Mouse (Mus musculus): ENCODE measurements around the gene Mylip.
A peak's percentile ranks its signal among the peaks of the same experiment; 100 is the strongest.

Gene Mylip

DNA sequence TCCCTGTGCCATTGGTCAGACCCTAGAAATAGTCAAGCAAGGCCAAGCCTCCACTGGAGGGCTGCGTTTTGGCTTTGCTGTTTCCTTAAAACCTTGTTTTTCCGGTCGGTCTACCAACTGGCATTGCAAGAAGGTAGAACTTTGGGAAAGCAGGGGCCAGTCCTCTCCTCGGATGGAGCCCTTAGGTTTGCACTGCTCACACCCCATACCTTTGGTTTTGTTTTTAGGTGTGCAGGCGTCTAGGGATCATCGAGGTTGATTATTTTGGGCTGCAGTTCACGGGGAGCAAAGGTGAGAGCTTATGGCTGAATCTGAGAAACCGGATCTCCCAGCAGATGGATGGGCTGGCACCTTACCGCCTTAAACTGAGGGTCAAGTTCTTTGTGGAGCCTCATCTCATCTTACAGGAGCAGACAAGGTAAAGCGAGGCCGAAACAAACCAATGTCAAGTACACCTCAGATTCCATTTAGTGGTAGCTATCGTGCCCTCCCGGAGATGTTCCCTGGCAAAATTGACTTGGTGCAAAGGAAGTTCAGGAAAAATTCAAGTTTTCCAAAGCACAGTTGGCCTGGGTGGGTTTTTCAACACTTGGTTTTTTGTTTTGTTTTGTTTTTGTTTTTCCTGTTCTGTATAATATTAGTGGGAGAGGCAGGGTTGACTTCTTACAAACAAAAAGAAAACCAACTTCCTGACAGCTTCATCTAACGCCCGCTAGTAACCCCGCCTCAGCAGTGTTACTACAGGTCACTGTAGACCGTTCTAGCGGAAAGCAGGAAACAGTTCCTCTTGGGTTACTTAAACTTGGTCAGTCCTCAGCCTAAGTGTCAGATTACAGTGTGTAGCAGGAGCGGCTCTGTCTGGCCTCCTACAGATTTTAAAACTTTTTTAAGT is 1.7 kb downstream of the Mylip start:
- DNase-seq (ENCODE audit: low spot score in 2 of 2) = no peak

DNA sequence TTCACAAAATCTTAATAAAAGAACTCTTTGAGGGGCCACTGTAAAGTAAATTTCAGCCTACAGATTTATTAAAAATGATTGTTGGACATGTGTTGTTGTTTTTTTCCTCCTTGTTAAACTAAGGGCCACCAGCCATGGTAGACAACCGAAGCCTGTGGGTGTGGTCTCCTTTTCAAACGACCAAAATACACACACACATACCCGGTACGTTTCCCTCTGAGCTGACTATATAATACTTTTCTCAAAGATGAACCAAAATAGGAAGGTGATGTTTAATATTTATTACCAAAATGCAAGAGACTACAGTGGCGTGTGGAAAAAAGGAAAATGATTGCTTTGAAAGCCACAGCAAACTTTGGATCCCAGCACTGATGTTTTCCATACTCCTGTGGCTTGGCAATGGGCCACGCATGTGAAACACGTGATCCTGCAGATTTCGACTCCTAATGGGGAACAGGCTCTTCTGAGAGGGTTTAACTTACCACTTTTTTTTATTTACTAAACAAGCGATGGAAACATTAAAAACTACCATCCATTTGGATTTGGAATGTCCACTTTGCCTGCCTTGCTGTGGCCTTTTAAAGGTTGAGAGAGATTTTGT is 2.4 kb downstream of the Mylip start:
- DNase-seq (ENCODE audit: low spot score in 2 of 2) = no peak

DNA sequence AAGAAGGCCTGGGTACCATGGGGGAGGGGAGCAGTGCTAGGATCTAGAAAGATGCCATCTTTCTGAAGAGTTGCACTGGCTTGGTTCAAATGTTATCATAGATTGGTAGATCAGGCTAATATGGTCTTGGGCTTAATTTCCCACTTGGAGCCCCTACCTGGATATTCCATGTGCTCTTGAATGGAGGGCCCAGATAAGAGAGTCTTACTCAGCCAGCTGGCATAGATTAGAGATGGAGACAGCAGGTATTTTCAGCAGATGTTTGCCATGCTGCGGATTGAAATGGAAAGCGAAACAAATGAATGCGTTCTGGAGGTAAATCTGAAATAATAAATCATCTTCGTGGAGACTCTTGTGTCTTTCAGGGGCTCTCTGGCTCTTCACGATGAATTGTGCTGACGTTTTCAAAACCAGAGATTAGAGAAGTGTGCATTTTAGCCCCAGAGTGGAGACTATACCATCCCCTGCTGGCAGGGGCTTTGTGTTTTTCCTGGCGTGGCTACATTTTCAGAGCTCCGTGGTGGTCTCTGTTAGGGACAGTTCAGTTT is 4.8 kb downstream of the Mylip start:
- DNase-seq (ENCODE audit: low spot score in 2 of 2) = no peak

DNA sequence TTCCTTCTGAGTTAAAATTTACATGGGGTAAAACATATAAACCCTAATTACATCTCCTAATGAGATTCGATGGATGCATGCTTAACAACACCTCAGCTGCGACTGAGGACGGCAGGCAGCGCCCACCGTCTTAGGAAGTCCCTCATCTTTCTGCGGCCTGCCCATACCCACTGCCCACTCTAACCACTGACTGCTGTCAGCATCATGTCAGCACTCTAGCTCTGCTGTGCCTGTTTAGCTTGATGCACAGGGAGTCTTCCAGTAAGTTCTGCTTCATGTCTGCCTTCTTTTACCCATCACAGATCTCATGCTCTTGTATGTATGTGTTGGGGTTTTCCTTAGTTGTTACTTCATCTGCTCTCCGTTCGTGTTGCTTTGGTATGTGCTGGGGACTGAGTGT is 7.2 kb downstream of the Mylip start:
- no peak for DNase-seq (ENCODE audit: low spot score in 2 of 2)

DNA sequence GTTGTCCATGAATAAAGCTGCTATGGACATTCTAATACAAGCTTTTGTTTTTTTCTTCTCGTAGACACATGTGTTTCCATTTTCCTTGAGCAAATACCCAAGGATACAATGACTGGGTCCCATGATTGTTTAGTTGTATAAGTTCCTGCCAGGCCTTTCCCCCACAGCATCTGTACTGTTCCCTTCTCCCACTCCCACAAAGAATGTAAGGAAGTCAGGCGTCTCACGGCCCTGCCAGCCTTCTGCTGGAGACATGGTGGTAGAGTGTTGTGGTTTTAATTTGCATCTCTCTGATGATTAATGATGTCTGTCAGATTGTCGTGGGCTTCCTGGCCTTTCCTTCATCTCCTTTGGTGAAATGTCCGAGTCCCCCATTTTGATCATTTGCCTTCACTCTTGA is 7.7 kb downstream of the Mylip start:
- DNase-seq (ENCODE audit: low spot score in 2 of 2) = no peak

DNA sequence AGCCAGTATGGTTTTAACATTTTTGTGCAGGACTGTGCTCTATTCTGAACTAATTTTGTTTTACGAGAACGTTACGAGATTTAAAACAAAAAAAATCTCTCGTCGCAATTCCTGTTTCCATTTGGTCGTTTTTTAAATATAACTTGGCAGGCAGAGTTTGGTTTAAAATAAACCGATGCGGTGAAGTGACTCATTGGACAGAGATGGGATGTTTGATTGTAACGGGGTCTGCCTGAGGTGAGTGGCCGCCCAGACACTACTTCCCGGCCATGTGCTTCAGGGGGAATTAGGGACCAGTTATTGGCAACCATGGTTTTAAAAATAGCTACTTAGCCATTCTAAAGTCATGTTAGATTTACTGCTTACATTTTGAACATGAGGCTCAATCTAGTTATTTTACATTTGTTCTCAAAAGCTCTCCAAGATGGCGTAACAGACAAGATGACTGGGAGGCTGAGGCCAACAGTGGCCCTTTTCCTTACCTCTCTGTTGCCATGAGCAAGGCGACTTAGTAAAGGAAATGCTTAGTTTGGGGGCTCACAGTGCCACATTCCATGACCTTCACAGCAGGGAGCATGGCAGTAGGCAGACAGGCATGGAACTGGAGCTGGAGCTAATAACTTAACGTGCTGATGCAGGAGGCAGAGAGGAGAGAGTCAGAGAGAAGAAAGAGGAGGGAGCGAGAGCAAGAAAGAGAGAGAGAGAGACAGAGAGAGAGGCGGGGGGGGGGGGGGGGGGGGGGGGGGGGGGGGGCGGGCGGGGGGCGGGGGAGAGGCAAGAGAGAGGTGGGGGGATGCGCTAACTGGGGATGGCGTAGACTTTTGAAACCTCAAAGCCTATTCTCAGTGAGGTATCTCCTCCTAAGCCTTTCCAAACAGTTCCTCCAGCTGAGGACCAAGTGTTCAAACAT is 8.6 kb downstream of the Mylip start:
- no peak for DNase-seq (ENCODE audit: low spot score in 2 of 2)

DNA sequence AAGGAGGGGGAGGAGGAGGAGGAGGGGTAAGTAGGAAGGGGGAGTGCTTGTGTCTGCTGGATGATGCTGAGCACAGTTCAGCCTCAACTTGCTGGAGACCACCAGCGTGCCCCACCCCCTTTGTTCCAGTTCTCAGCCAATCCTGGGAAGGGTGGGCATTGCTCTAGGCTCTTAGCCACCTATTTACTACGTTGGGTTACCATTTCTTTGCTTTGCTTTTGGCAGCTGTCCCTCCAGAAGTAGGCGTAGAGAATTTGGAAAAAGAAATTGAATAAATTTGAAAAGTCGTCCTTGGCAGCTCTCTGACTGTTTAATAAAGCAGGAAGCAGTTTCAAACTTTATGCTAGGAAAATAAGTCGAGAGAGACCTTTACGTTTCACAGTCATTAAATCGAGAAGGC is 11.2 kb downstream of the Mylip start:
- DNase-seq (ENCODE audit: low spot score in 2 of 2) = peak in 1 of 2 experiments; percentile 60

DNA sequence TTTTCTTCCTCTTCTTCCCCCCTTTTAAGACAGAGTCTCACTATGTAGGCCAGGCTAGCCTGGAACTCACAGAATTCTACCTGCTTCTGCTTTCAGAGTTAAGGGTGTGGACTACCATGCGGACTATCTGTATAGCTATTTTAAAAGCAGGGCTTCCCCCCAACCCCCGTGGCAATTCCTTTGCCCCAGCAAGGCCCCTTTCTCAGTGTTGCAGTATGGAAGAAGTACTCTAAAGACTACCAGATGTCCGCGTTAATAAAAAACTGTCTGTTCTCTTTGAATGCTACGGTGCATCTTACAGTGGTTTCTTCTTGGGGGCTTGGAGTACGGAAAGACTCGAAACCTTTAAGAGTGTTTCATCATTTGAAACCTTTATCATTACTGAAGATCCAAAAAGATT is 12.3 kb downstream of the Mylip start:
- no peak for DNase-seq (ENCODE audit: low spot score in 2 of 2)

DNA sequence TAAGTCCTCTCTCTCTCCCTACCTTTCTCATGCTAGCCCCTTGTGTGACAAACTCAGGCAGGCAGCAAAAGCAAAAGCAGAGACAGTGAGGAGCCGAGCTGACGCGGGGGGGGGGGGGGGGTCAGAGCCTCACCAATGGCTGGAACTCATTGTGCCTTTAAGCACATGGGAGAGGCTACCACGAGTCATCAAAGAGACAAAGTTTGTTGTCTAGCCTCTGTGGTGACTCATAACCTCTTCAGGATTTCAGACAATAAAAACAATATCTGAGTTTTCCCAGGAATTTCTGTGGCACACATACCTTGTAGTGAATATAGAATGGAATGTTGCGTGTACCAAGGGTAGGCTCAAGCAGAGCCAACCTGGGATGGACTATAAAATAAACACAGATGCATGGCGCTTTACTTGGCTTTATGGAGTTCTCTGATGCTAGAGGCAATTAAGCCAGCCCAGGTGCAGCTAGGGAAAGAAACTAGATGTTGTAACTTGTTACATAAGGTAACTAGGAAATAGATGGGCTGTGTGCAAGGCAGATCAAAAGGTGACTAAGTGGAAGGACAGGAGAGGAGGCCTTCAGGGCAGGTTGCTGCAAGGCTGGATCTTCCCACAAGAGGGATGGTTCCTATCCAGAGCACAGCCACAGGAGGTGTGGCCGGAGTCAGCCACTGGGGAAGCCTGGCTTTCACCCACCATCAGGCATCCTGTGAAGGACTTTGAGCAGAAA is 12.9 kb downstream of the Mylip start:
- no peak for DNase-seq (ENCODE audit: low spot score in 2 of 2)

DNA sequence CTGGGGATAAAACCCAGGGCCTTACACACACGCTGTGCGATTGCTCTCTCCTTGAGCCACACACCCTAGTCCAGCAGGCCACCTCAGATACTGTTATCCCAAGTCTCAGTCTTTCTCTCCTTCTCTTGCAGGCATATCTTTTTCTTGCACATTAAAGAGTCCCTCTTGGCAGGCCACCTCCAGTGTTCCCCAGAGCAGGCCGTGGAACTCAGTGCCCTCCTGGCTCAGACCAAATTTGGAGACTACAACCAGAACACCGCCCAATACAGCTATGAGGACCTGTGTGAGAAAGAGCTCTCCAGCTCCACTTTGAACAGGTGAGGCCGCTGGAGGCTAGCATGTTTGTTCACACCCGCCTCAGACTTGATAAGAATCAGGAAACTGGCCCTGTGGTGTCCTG is 14.7 kb downstream of the Mylip start:
- no peak for DNase-seq (ENCODE audit: low spot score in 2 of 2)

DNA sequence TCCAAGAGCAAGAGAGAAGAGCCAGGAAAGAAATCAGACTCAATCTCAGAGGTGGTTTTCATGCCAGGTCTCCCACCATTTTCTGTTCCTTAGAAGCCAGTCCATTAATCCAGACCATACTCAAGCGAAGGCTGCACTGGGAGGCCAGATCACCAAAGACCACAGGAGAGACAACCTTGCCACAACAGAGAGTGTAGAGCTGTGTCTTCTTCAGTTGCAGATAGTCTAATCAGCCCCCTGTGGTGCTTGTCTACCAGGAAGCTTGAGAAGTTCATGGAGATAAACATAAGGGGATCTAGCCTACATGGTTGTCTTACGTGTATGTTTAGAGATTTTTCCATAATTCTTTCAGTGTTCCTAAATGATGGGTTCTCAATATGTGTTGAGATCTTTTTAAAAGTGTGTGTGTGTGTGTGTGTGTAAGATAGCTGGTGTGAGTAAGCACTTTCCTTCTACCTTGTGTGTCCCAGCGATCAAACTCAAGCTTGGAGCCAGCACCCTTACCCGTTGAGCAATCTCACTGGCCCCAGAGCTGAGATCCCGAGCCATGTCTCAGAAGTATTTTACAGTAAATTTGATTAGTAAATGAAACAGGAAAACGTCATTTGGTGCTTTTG is 15.8 kb downstream of the Mylip start:
- no peak for DNase-seq (ENCODE audit: low spot score in 2 of 2)

DNA sequence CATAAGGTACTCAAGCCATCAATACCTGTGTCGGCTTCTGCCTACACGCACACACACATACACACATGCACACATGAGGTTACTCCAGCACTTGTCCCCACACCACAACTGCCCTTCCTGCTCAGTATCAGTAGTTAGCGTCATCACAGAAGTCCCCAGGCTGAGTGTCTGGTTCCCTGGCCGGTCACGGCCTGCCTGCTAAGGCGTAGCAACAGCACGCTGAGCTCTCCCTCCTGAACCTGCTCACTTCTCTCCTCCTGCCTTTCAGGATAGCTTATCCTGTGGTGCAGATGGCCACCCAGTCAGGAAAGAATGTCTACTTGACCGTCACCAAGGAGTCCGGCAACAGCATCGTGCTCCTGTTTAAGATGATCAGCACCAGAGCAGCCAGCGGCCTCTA is 16.7 kb downstream of the Mylip start:
- no peak for DNase-seq (ENCODE audit: low spot score in 2 of 2)

DNA sequence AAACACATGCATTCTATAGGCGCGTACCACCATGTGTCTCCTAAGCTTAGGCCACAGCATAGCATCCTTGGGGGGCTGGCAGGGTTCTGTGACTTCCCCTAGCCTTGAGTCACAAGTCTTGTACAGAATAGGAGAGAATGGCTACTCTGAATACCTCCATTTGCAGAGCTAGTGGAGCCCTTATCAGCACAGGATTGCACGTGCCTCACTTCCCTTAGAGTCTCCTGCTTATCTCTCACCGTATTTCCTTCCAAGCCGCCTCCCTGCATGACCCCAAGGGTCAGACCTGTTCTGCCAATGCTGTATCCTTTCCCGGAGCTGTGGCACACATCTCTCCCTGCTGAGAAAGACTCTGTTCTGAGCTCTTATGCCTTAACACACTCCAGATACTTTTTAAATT is 17.2 kb downstream of the Mylip start:
- no peak for DNase-seq (ENCODE audit: low spot score in 2 of 2)

DNA sequence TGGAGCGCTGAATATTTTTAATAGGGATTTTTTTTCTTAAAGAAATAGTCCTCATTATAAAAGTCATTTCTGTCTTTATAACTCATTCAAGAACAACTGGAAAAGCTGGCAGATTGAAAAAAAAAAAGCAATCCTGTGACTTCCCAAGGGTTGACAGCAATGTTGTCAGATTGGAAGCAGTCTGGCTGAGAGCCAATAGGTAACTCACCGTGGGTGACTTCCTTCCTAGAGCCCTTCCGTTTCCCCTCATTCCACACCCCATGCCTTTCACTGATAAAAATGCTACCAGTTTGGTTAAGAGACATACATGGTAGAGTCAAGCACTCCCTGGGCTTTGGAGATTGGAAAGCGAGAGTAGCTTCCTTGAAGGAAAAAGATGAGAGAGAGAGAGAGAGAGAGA is 21.4 kb downstream of the Mylip start:
- DNase-seq (ENCODE audit: low spot score in 2 of 2) = no peak

DNA sequence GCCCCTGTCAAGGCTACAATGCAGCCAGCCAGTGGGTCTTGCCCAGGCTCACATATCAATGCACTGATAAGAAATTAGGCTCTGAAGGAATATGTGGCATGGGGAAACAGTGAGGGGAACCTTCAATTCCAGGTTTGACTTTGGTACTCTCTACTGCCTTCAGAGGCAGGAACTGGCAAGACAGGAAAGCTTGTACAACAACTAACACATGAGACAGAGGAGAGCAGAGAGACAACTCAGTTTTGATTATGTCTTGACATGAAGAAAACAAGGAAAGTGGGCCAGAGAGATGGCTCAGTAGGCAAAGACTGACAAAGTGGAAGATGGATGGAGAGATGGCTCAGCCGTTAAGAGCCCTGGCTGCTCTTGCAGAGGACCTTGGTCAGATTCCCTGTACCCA is 23.5 kb downstream of the Mylip start:
- DNase-seq (ENCODE audit: low spot score in 2 of 2) = no peak

DNA sequence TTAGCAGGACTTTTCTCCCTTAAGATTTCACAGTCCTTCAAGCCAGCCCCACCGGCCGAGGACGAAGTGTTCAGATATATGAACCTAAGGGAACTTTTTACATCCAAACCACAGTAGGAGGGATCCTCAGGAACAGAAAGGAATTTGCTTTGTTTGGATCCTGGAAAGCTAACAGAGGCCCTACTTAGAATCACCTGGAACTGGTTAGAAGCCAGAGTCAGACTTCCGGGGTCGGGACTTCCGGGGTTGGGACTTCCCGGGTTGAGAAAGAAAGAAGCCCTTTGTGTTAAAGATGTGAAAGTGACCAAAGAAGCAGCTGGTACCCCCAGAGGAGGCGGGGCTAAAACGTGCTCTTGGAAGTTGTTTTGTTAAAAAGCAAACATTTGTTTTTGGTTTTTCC is 24.5 kb downstream of the Mylip start:
- no peak for DNase-seq (ENCODE audit: low spot score in 2 of 2)

DNA sequence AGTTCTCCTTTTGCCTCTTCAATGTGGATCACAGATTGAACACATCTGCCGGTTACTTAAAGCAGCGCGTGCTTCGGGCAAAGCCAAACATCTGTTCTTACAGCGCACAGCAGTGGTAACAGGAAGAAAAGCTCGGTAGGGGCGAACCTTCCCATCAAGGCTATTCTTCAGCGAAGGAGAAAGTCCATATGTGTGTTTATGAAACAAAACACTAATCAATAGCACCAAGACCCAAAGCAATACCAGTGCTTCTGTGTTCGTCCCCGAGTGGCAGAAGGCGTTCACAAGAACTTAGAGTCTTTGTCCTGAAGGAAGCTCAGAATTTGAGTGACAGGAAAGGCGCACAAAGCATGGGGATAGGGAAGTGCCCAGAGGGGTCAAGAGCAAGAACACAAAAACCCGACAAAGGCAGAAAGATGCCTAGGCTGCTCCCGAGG is 27.1 kb downstream of the Mylip start:
- DNase-seq (ENCODE audit: low spot score in 2 of 2) = no peak

DNA sequence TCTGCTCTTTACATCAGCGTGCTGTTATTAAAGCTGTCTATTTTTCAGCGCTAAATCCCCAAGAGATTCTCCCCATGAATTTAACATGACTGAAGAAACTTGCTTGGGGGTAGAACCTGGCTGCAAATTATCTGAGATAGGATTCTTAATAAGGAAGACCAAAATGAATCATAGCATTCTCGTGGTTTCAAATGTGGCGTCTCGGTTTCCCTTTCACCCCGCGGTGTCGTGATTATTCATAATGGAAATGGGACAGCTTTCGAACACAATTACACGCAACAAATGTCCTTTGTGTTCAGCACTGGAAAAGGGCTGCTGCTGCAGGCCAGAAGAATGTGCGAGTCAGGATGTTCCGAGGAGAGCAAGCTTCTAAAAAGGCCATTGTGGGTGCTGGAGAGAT is 29.4 kb downstream of the Mylip start:
- no peak for DNase-seq (ENCODE audit: low spot score in 2 of 2)

DNA sequence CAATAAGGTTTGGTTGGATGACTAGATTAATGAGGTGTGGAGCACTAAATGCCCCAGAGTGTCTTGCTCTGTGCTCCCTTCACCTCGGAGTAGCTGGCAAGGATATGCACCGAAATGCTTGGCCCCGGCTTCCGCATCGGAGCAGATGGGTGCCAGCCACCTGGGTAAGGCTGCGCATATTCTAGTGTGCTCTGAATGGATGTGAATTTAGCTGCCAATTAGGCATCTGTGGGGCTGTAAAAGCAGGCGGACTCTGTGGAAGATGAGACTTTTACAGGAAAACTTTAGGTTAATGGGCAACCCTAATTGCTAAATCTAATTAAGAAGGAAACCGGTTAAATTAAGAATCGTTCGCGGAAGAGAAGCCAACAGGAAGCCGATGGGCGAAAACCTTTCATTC is 32.7 kb downstream of the Mylip start:
- no peak for DNase-seq (ENCODE audit: low spot score in 2 of 2)

DNA sequence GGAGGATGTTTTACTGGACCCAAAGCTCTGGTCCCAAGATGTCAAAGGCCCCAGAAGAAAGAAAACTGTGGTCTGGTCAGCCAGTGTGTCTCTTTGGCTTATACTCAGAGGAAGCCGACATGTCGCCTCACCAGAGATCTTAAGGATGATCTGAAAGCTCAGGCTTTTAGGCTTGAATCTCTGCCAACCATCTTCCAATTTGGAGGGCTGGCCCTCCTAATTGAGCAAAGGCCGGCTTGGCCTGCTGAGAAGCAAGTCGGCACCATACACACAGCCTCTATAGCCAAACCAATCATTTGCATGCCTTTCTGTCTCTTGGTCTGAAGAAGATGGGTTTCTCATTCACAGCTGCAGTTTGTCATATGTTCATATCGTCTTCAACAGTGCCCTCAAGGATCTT is 33.2 kb downstream of the Mylip start:
- no peak for DNase-seq (ENCODE audit: low spot score in 2 of 2)

DNA sequence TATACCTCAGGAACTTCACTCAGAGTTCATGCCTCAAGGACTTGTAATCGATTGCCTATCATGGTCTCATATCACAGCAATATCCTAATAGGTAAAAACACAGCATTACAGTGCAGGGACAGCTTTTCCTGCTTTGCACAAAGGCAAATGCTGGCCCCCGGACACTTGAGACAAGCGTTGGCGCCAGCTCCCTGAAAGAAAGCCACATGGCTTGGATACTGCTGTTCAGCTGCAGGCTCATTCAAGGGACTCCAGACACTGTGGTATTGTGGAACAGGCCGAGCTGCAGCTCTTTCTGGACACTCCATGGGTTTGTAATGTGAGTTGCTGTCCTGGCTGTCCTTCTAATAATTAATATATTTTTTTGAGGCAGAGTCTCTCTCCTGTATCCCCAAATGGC is 34.4 kb downstream of the Mylip start:
- DNase-seq (ENCODE audit: low spot score in 2 of 2) = no peak
